Mouse (Mus musculus) kidney, embryonic 14.5 days (tissue): ENCODE measurements around the gene Coq10b. TPM values are rescaled to one million over a fixed set of nuclear protein-coding genes. Genes with fewer than 3 reads are reported as not detected.

Experiments used
- ATAC-seq: fragments of 200-750 bp; cut with Nextera tagmentation; 2 replicates; pipeline ENCODE4 v1.8.0; 2017; ENCODE audit warnings: moderate number of reproducible peaks, mild to moderate bottlenecking, moderate TSS enrichment, moderate library complexity; ENCODE audit not compliant: low FRiP score, low TSS enrichment
- H3K27ac ChIP-seq: fragments of 300-500 bp; sonication (generic); 2 replicates; pipeline ENCODE4 v1.5.1; 2014; ENCODE audit warnings: low read depth, mild to moderate bottlenecking, low read length, moderate library complexity, mixed read lengths
- H3K27me3 ChIP-seq: fragments of 300-500 bp; sonication (generic); 2 replicates; pipeline ENCODE4 v1.6.1; 2014; ENCODE audit warnings: mild to moderate bottlenecking, low read length; ENCODE audit not compliant: control insufficient read depth, insufficient read depth
- H3K36me3 ChIP-seq: fragments of 300-500 bp; sonication (generic); 2 replicates; pipeline ENCODE4 v1.6.1; 2014; ENCODE audit warnings: low read length, mixed read lengths; ENCODE audit not compliant: control insufficient read depth, insufficient read depth
- H3K4me1 ChIP-seq: fragments of 300-500 bp; sonication (generic); 2 replicates; pipeline ENCODE4 v1.6.1; 2014; ENCODE audit warnings: low read length, mixed read lengths; ENCODE audit not compliant: control insufficient read depth, insufficient read depth
- H3K4me2 ChIP-seq: fragments of 300-500 bp; sonication (generic); replicated peaks from 2 replicates; pipeline ENCODE4 v1.6.1; 2014; ENCODE audit warnings: low read depth, mild to moderate bottlenecking, low read length
- H3K4me3 ChIP-seq: fragments of 300-500 bp; sonication (generic); 2 replicates; pipeline ENCODE4 v1.5.1; 2014; ENCODE audit warnings: mild to moderate bottlenecking, low read length
- H3K9ac ChIP-seq: fragments of 300-500 bp; sonication (generic); 2 replicates; pipeline ENCODE4 v1.6.1; 2014; ENCODE audit warnings: low read depth, mild to moderate bottlenecking, low read length, moderate library complexity
- H3K9me3 ChIP-seq: fragments of 300-500 bp; sonication (generic); 2 replicates; pipeline ENCODE4 v1.6.1; 2016; ENCODE audit warnings: low read length; ENCODE audit not compliant: control insufficient read depth
- WGBS: fragments of 180-500 bp; shearing (Covaris S2); extraction: QIAGEN DNeasy Blood & Tissue Kit; methylation state at CpG from one replicate; pipeline ENCODE4 v1.1.7; 2014; 5-methylcytosine and 5-hydroxymethylcytosine counted together
- polyA plus RNA-seq: library from polyadenylated mRNA; unstranded; fragments of >200 nt; fragmentation: Nextera tagmentation; extraction: Ambion mirVana; gene quantifications from 2 replicates; pipeline ENCODE4 v1.2.1, GENCODE M21; 2014

Coq10b gene
- polyA plus RNA-seq, 1 experiment from 2014 or later: 15.1 TPM

DNA sequence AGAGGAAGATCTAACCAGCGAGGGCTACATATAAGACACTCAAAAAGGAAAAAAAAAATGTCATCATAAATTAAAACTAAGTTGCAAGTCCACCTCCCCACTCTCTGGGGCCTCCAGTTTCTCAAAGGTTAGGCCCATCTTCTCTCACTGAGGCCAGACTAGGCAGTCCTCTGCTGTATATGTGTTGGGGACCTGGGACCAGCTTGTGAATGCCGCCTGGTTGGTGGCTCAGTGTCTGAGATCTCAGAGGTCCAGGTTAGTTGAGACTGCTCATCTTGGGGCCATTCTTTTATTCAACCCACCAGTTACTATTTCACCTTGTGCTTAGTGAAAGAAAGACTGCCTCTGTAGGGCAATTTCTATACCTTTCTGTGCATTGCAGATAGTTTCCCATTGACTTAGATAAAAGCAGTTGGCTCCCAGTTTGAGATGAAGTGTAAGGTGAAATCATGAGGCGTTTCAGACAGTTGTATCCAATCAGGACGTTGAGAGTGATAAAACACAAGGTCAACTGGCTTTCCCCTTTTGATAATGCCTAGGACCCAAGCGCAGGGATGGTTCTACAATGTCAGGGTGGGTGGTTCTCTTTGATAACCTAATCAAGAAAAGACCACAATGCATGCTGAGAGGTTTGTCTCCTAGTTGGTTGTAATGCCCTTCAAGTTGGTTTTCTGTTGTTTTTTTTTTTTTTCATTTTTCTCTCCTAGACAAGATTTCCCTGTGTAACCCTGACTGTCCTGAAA, 23.3 kb downstream of the Coq10b start:
- no peak overlapping the region for H3K4me3 ChIP-seq
- no peak overlapping the region for H3K9ac ChIP-seq
- H3K27me3 ChIP-seq: no peaks in the 10 kb centered on the region
- no peaks in the 10 kb centered on the region for H3K9me3 ChIP-seq
- H3K27ac ChIP-seq: no peak overlapping the region
- H3K4me1 ChIP-seq: no peaks in the 10 kb centered on the region
- no peak for ATAC-seq
- peaks cover 46% of the 10 kb centered on the region for H3K36me3 ChIP-seq
- WGBS: 72% methylated on average over 5 of the region's 5 CpGs
- no peak overlapping the region for H3K4me2 ChIP-seq

GRCm38 (mm10) chr1:55076395-55076743, 23.8 kb downstream of the Coq10b start:
- no peaks in the 10 kb centered on the region for H3K4me1 ChIP-seq
- ATAC-seq: no peak
- H3K36me3 ChIP-seq: peaks cover 51% of the 10 kb centered on the region
- no peak overlapping the region for H3K4me2 ChIP-seq
- H3K4me3 ChIP-seq: no peak overlapping the region
- H3K27ac ChIP-seq: no peak overlapping the region
- no peaks in the 10 kb centered on the region for H3K9me3 ChIP-seq
- H3K9ac ChIP-seq: no peak overlapping the region
- H3K27me3 ChIP-seq: no peaks in the 10 kb centered on the region

GRCm38 (mm10) chr1:55076849-55077516, 24.4 kb downstream of the Coq10b start:
- H3K36me3 ChIP-seq: peaks cover 54% of the 10 kb centered on the region
- ATAC-seq: no peak

DNA sequence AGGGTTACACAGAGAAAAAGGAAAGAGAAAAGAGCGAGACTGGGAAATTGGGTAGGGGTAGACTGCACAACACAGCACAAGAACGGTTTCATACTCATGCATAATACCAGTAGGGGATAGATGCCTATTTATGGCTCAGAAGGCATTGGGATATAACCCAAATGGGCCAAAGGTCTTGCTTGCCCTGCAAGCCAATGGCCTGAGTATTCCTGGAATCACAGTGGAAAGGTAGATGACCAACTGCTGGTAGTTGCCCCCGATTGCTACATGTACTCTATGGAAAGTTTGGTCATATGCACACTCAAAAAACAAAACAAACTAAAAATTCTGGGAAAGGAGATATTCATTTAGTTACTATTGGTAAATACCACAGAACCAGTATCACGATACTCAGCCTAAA, 27.1 kb downstream of the Coq10b start:
- 97% methylated on average over 4 of the region's 4 CpGs for WGBS
- Histone ChIP-seq H3K27me3 (no peaks in the 10 kb centered on the region), H3K4me2 (no peak overlapping the region), H3K4me3 (no peak overlapping the region), H3K9me3 (0 out of 2 replicates have a peak, but pooled peaks cover 3% of the 10 kb centered on the region), H3K9ac (no peak overlapping the region), H3K36me3 (peaks cover 77% of the 10 kb centered on the region), H3K4me1 (no peaks in the 10 kb centered on the region), H3K27ac (no peak overlapping the region)
- ATAC-seq: no peak

More at GRCm38 (mm10) chr1:55076849-55077516, 24.4 kb downstream of the Coq10b start:
- Histone ChIP-seq H3K4me2 (no peak overlapping the region), H3K4me3 (no peak overlapping the region), H3K27ac (no peak overlapping the region), H3K27me3 (no peaks in the 10 kb centered on the region), H3K9ac (no peak overlapping the region), H3K9me3 (no peaks in the 10 kb centered on the region), H3K4me1 (no peaks in the 10 kb centered on the region)
- WGBS: 83% methylated on average over 2 of the region's 2 CpGs

DNA sequence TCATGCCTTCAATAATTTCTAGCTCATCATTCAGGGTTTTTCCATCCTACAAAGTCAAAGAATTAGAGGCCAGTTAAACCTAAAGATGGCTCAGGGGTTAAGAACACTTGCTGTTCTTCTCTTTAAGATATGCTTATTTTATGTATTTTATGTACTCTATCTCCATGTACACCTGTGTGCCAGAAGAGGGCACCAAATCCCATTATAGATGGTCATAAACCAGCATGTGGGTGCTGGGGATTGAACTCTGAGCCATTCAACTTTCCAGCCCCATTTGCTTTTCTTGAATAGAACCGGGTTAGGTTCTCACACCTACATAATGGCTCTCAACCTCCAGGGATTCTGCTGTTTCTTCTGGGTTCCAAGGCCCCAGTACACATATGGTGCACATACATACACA, 29.5 kb downstream of the Coq10b start:
- no peak overlapping the region for H3K4me2 ChIP-seq
- no peaks in the 10 kb centered on the region for H3K27me3 ChIP-seq
- ATAC-seq: no peak
- peaks cover 12% of the 10 kb centered on the region for H3K4me1 ChIP-seq
- 67% methylated on average over 1 of the region's 1 CpGs for WGBS
- no peak overlapping the region for H3K4me3 ChIP-seq
- H3K27ac ChIP-seq: no peak overlapping the region
- no peak overlapping the region for H3K9ac ChIP-seq
- H3K9me3 ChIP-seq: 0 out of 2 replicates have a peak, but pooled peaks cover 3% of the 10 kb centered on the region
- peaks cover 82% of the 10 kb centered on the region for H3K36me3 ChIP-seq

DNA sequence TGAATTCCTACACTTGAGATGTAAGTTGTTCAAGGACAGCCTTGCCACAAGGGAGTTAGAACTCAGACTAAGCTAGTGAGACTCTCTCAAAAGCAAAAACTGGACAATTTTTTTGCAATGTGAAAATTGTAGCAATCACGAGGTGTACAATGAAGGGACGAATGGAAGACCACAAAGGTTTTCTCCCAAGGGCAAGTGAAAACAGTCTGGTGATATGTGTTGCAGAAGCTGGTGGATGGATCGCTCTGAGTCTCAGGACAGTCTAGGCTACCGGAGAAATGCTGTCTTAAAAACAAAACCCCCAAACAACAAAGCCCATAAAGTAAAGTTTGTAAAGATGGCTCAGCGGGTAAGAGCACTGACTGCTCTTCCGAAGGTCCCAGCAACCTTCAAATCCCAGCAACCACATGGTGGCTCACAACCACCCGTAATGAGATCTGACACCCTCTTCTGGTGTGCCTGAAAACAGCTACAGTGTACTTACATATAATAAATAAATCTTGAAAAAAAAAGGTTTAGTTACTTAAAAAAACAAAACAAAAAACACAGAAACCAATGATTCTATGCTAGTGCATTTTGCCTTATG, 33.3 kb downstream of the Coq10b start:
- 50% methylated on average over 7 of the region's 7 CpGs for WGBS
- Histone ChIP-seq H3K9ac (peak overlapping the region; percentile 97; the same call in 1 of the 2 replicates), H3K4me3 (peak overlapping the region; percentile 91), H3K36me3 (peaks cover 47% of the 10 kb centered on the region), H3K9me3 (0 out of 2 replicates have a peak, but pooled peaks cover 3% of the 10 kb centered on the region), H3K27ac (no peak overlapping the region), H3K4me2 (peak overlapping the region; percentile 67), H3K27me3 (no peaks in the 10 kb centered on the region), H3K4me1 (peaks cover 18% of the 10 kb centered on the region)
- no peak for ATAC-seq

DNA sequence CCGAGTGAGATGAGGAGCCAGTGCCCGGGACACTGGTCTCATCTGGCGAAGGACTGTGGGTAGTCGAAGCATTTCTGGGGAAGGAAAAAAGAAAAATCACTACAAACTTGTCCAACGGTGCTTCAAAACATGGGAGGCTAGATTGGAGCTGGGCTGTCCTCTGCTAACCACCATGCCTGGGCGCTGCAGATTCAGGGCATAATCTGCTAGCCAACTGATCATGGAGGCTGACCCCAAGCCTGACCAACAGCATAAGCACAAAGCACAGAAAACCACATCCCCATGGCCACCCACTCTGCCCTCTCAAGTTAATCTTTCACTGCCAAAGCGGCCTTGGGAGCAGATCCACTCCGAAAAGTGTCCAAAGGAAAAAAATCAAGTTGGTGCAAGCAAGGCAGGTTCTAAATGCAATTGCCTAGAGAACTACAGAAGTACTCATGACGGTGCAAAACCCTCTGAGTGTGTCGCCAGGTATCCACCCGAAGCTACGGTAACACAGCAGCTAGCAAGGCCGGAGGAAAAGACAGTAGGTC, 34.4 kb downstream of the Coq10b start:
- Histone ChIP-seq H3K9me3 (0 out of 2 replicates have a peak, but pooled peaks cover 3% of the 10 kb centered on the region), H3K4me1 (peaks cover 18% of the 10 kb centered on the region), H3K27ac (peak overlapping the region; percentile 98), H3K9ac (peak overlapping the region; percentile 97), H3K36me3 (peaks cover 43% of the 10 kb centered on the region), H3K4me3 (peak overlapping the region; percentile 91), H3K4me2 (peak overlapping the region; percentile 67), H3K27me3 (no peaks in the 10 kb centered on the region)
- 1% methylated on average over 13 of the region's 13 CpGs for WGBS
- ATAC-seq: no peak

DNA sequence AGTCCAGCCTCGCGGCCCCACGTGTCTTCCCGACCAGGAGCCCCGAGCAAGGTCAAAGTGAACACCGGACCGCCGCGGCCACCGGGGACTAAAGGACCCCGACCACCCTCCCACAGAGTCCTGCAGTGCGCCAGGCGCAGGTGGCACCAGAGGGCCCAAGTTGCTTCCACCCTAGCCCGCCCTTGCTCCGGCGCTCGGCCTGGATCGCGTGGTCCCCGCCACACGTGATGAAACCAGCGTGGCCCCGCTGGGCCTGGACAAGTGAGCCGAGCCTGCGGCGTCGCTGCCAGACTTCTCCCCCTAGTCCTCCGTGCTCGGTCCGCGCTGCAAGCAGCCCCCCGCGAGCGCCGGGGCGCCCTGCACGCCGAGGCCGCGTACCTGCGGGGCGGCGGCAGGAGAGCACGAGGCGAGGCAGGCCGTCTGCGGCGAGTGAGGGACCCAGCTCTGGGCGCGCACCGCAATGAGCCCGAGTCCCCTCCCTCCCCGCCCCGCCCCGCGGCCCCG, 34.9 kb downstream of the Coq10b start:
- H3K27ac ChIP-seq: peak overlapping the region; percentile 98
- H3K36me3 ChIP-seq: peaks cover 40% of the 10 kb centered on the region
- ATAC-seq: peak; percentile 65
- peak overlapping the region; percentile 67 for H3K4me2 ChIP-seq
- H3K27me3 ChIP-seq: no peaks in the 10 kb centered on the region
- whole genome bisulfite sequencing: under 1% methylated on average over 42 of the region's 57 CpGs
- peaks cover 18% of the 10 kb centered on the region for H3K4me1 ChIP-seq
- H3K9me3 ChIP-seq: 0 out of 2 replicates have a peak, but pooled peaks cover 2% of the 10 kb centered on the region
- H3K9ac ChIP-seq: peak overlapping the region; percentile 97
- peak overlapping the region; percentile 91 for H3K4me3 ChIP-seq
